Mouse (Mus musculus) activated CD4-positive, CD25-positive, alpha-beta regulatory T cell (primary cell): ENCODE results near the gene Tbx3. TPM values are rescaled to one million over a fixed set of nuclear protein-coding genes. Genes with fewer than 3 reads are reported as not detected.

Source experiments
- polyA plus RNA-seq, 2 experiments: library from polyadenylated mRNA; unstranded; fragments of 100-300 nt; shearing (Covaris generic); gene quantifications; one replicate each; pipeline ENCODE4 v1.2.1; 2017

Tbx3 gene
- polyA plus RNA-seq, result under 1 TPM; 0.07 to 0.50 TPM

DNA sequence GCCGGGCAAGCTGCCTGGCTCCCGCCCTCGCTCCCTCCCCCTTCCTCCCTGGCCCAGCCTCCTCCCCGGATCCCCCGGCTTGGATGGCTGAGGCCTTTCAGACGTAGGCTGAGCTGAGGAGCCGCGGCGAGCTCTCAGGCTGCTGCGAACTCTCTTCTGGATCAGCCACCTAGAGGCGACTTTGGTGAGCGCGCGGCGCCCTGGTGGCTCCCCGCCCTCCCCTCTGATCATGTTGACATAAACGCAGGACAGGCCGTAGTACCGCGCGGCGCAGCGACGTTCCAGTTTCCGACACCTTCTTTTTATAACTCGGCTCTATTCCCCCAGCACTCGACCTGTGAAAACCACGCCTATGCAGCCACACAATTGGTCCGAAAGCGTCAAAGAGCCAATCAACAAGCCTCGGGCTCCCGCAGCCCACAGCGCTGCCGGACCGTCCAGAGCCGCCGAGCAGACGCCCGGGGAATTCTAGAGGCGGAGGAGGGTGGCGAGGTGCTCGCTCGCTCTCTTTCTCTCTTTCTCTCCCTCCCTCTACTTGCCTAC, at the start of gene Tbx3:
Tbx3 (plus strand) TSS at position 104 of the 543 bp plus-strand sequence.

Other genes with a start within 250 kb of the Tbx3 start
- under 1 TPM in 1 of 2 experiments, not detected in 1; 0.12 TPM for gene Tbx5, start 162.0 kb downstream of the Tbx3 start, polyA plus RNA-seq